9 mouse cellular contexts compared by ENCODE assay signal in the genomic region with DNA sequence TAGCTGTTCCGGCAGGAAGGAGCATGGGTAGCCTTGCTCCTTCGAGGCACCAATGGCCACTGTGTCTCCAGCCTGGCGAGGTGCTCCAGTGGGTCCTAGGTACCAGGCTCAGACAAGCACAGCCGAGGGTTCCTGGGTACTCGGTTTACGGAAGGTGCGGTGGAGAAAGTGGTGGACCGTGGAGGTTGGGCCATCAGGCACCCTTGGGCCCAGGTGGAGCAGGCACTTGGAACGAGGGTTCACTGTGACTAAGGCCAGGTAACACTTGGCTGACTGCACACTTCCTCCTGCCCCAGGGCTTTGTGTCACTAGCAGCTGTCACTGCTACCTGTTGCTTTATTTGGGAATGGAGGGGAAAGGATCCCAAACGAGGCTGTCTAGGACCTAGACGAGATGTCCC. TPM values are rescaled to one million over a fixed set of nuclear protein-coding genes. Genes with fewer than 3 reads are reported as not detected.
DNase-seq lines count a peak whose midpoint lies in the region; ATAC-seq and TF ChIP-seq lines count a peak whose summit lies in the region.
"Had no signal": no experiment of that assay in that cellular context is flagged by ENCODE, and none has a peak within 500 bp of the region (broad histone marks: within the 10 kb centered on the region; RNA-seq: fewer than 3 reads in every experiment).

No protein-coding gene starts in this region.

- peak overlapping the region; percentile 54 for H3K4me2 ChIP-seq in CH12.LX (ENCODE audit: insufficient read depth, low read depth, poor library complexity, severe bottlenecking)
- no peak overlapping the region; the same call in 1 of the 2 replicates for H3K4me2 ChIP-seq in kidney, embryonic 14.5 days (replicated peaks; ENCODE audit: low read depth, low read length)
- H3K4me2 ChIP-seq in hindbrain, postnatal 0 days (ENCODE audit: low read depth, low read length) = no peak overlapping the region

- no peak for TF ChIP-seq POLR2A in heart, adult 2 months (IDR thresholded peaks at IDR 0.05; ENCODE audit: insufficient read depth, low read depth, low read length)
- no peak for TF ChIP-seq POLR2A in CH12.LX (IDR thresholded peaks at IDR 0.05; ENCODE audit: low read depth, low read length)

- H3K4me1 ChIP-seq in heart, adult 2 months (ENCODE audit: control insufficient read depth, insufficient read depth, low read length) = peaks cover 20% of the 10 kb centered on the region
- H3K4me1 ChIP-seq in CH12.LX (ENCODE audit: control insufficient read depth in 1 of 2, insufficient read depth in 2 of 2) = peaks cover 19 to 54% of the 10 kb centered on the region in 2 experiments
- H3K4me1 ChIP-seq in kidney, embryonic 14.5 days (ENCODE audit: control insufficient read depth, insufficient read depth, low read length) = peaks cover 26% of the 10 kb centered on the region
- peaks cover 4% of the 10 kb centered on the region; the same call in 1 of the 2 replicates for H3K4me1 ChIP-seq in hindbrain, postnatal 0 days (ENCODE audit: insufficient read depth, low read length)

- peak overlapping the region; percentile 86 for H3K27ac ChIP-seq in heart, adult 2 months
- no peak overlapping the region for H3K27ac ChIP-seq in CH12.LX (ENCODE audit: insufficient read depth, low read depth)
- H3K27ac ChIP-seq in kidney, embryonic 14.5 days (ENCODE audit: low read depth, low read length) = no peak overlapping the region
- no peak overlapping the region for H3K27ac ChIP-seq in hindbrain, postnatal 0 days

- TF ChIP-seq CTCF in heart, adult 2 months (IDR thresholded peaks at IDR 0.05) = no peak
- TF ChIP-seq CTCF in CH12.LX (conservative IDR thresholded peaks at IDR 0.05 in 1 of 2, IDR thresholded peaks at IDR 0.05 in 1 of 2; ENCODE audit: low read depth in 2 of 2, low read length in 2 of 2) = no peak
- TF ChIP-seq CTCF in hindbrain, postnatal 0 days (IDR thresholded peaks at IDR 0.05; ENCODE audit: low read depth) = no peak

- WGBS in heart, adult 2 months = 64% methylated on average over 11 of the region's 11 CpGs
- 74% methylated on average over 11 of the region's 11 CpGs for WGBS in kidney, embryonic 14.5 days
- WGBS in hindbrain, postnatal 0 days = 72% methylated on average over 11 of the region's 11 CpGs

- dilution Hi-C loops in CH12.LX (cut with MboI; ENCODE audit: extremely low pct_ligation_motif_present, extremely low pct_unique_long_range_greater_than_20kb, low sequenced_read_pairs) = no loop called here

- H3K4me3 ChIP-seq in heart, adult 2 months = peak overlapping the region; percentile 52
- peak overlapping the region; percentile 26 to 43 (median 40) for H3K4me3 ChIP-seq in CH12.LX (replicated peaks in 1 of 3; ENCODE audit: low read depth in 2 of 3, low read length in 2 of 3, poor library complexity in 1 of 3)
- H3K4me3 ChIP-seq in kidney, embryonic 14.5 days (ENCODE audit: low read length) = peak overlapping the region; percentile 3; the same call in 1 of the 2 replicates
- no peak overlapping the region for H3K4me3 ChIP-seq in hindbrain, postnatal 0 days (ENCODE audit: low read length)

- TF ChIP-seq EP300 in heart, adult 2 months (IDR thresholded peaks at IDR 0.05; ENCODE audit: insufficient read depth, low read depth, low read length) = no peak
- TF ChIP-seq EP300 in CH12.LX (IDR thresholded peaks at IDR 0.05; ENCODE audit: low read length) = no peak

- intact Hi-C loops in heart, adult 2 months (cut with DNase I) = loop anchor here (2.0 kb wide), 1 partner anchor 15 kb away; no protein-coding TSS in a partner anchor

- ATAC-seq in kidney, embryonic 14.5 days (ENCODE audit: low FRiP score, low TSS enrichment) = no peak
- ATAC-seq in CD4-positive, CD25-positive, alpha-beta regulatory T cell, adult 4 months = no peak
- ATAC-seq in hindbrain, postnatal 0 days = no peak

- H3K27me3 ChIP-seq in heart, adult 2 months (ENCODE audit: control insufficient read depth, insufficient read depth, low read length) = no peaks in the 10 kb centered on the region
- H3K27me3 ChIP-seq in CH12.LX (replicated peaks) = no peaks in the 10 kb centered on the region
- H3K27me3 ChIP-seq in kidney, embryonic 14.5 days (ENCODE audit: control insufficient read depth, insufficient read depth, low read length) = no peaks in the 10 kb centered on the region; the same call in 1 of the 2 replicates
- H3K27me3 ChIP-seq in hindbrain, postnatal 0 days (ENCODE audit: insufficient read depth, low read length) = no peaks in the 10 kb centered on the region

- in situ Hi-C loops in CH12.LX (cut with MboI; ENCODE audit: low pct_ligation_motif_present, low pct_unique_long_range_greater_than_20kb, low sequenced_read_pairs) = loop anchor here (5.0 kb wide), 1 partner anchor 180 kb away; no protein-coding TSS in a partner anchor

- TF ChIP-seq RAD21 in CH12.LX (IDR thresholded peaks at IDR 0.05; ENCODE audit: low read depth, low read length) = no peak

- H3K79me2 ChIP-seq in heart, adult 2 months (replicated peaks; ENCODE audit: control insufficient read depth, insufficient read depth, low read length) = no peaks in the 10 kb centered on the region
- no peaks in the 10 kb centered on the region for H3K79me2 ChIP-seq in CH12.LX (replicated peaks; ENCODE audit: control insufficient read depth, extremely low read depth, insufficient read depth, poor library complexity, severe bottlenecking)

- H3K9ac ChIP-seq in heart, adult 2 months (ENCODE audit: low read depth, low read length) = peak overlapping the region; percentile 67
- no peak overlapping the region for H3K9ac ChIP-seq in CH12.LX (ENCODE audit: insufficient read depth, low read depth)
- H3K9ac ChIP-seq in kidney, embryonic 14.5 days (ENCODE audit: low read depth, low read length) = peak overlapping the region; percentile 13; the same call in 1 of the 2 replicates
- H3K9ac ChIP-seq in hindbrain, postnatal 0 days (replicated peaks; ENCODE audit: low read length) = no peak overlapping the region

- no peaks in the 10 kb centered on the region for H3K36me3 ChIP-seq in heart, adult 2 months (ENCODE audit: control insufficient read depth, insufficient read depth, low read length)
- H3K36me3 ChIP-seq in CH12.LX (replicated peaks in 1 of 2; ENCODE audit: control insufficient read depth in 1 of 2, insufficient read depth in 1 of 2, low read length in 1 of 2) = peaks cover 0 to 17% of the 10 kb centered on the region in 2 experiments
- no peaks in the 10 kb centered on the region for H3K36me3 ChIP-seq in kidney, embryonic 14.5 days (ENCODE audit: control insufficient read depth, insufficient read depth, low read length)
- H3K36me3 ChIP-seq in hindbrain, postnatal 0 days (ENCODE audit: insufficient read depth, low read length) = no peaks in the 10 kb centered on the region

- H3K9me3 ChIP-seq in CH12.LX (replicated peaks; ENCODE audit: low read length) = no peaks in the 10 kb centered on the region
- no peaks in the 10 kb centered on the region for H3K9me3 ChIP-seq in kidney, embryonic 14.5 days (ENCODE audit: control insufficient read depth, low read length)
- H3K9me3 ChIP-seq in hindbrain, postnatal 0 days (ENCODE audit: low read length) = no peaks in the 10 kb centered on the region

- DNase-seq in heart, adult 2 months = peak in 1 of 2 experiments; percentile 47
- no peak for DNase-seq in heart, adult 8-10 months (ENCODE audit: low spot score)
- DNase-seq in CH12.LX (ENCODE audit: extremely low read depth) = no peak
- peak; percentile 68 for DNase-seq in lung, postnatal 25 days (ENCODE audit: low spot score)
- no peak for DNase-seq in thymus, postnatal 4 days
- DNase-seq in hindbrain, postnatal 0 days (ENCODE audit: low spot score) = no peak
- DNase-seq: midbrain, embryonic 14.5 days had no signal

TF ChIP-seq in CH12.LX, 34 proteins besides CTCF, POLR2A, EP300 and RAD21 (continues in another document):
- 0 out of 2 replicates have a peak, but pooled peaks have one; percentile 0 for TF ChIP-seq MXI1 (IDR thresholded peaks at IDR 0.05; ENCODE audit: low read depth, low read length)
- no peak for TF ChIP-seq MEF2A (IDR thresholded peaks at IDR 0.05; ENCODE audit: borderline replicate concordance, low read depth, low read length)
- TF ChIP-seq MYC (IDR thresholded peaks at IDR 0.05; ENCODE audit: low read depth, low read length) = no peak
- no peak for TF ChIP-seq ZC3H11A (IDR thresholded peaks at IDR 0.05; ENCODE audit: low read depth, low read length)

RNA-seq across cellular contexts. Expression of a gene that starts 3.6 kb away (rescaled TPM):
- 1 to 10 TPM; 3.9 to 5.5 TPM for total RNA-seq in heart, adult 2 months (2021)
- 7.2 and 7.8 TPM in 2 replicates for polyA plus RNA-seq in heart, adult 2 months (2012; rRNA removed)
- 1 to 10 TPM; 3.4 to 7.6 (median 5.8) TPM for total RNA-seq in heart, adult 8-10 months (2022)
- total RNA-seq in CH12.LX (2012; rRNA removed) (0.46 and 0.47 TPM in 2 replicates), CH12.LX (2014; rRNA removed) (0.12 and 0.15 TPM in 2 replicates)
- 2.9 and 3.0 TPM in 2 replicates for polyA plus RNA-seq in CH12.LX (2012; ENCODE audit: insufficient read length, low read depth)
- polyA plus RNA-seq in kidney, embryonic 14.5 days (2014; fragmentation: Nextera tagmentation; extraction: Ambion mirVana) = 0.71 and 1.2 TPM in 2 replicates
- 10 to 100 TPM; 16.7 to 26.0 TPM for polyA plus RNA-seq in CD4-positive, CD25-positive, alpha-beta regulatory T cell, adult 4 months (2017; shearing (Covaris generic))
- not detected in 2 replicates for total RNA-seq in hindbrain, postnatal 0 days (2014; rRNA removed)
- 0.29 and 0.45 TPM in 2 replicates for polyA plus RNA-seq in hindbrain, postnatal 0 days (2015; fragmentation: Nextera tagmentation; extraction: Ambion mirVana)
- polyA plus RNA-seq: midbrain, embryonic 14.5 days had no signal

RNA-seq across cellular contexts. Expression of a gene that starts 9.0 kb away (rescaled TPM):
- total RNA-seq in heart, adult 2 months (2021) = not detected
- not detected in 2 replicates for polyA plus RNA-seq in heart, adult 2 months (2012; rRNA removed)
- not detected for total RNA-seq in heart, adult 8-10 months (2022)
- not detected in 2 replicates for total RNA-seq in CH12.LX (2012; rRNA removed)
- total RNA-seq in CH12.LX (2014; rRNA removed) = not detected in 2 replicates
- polyA plus RNA-seq in CH12.LX (2012; ENCODE audit: insufficient read length, low read depth) = not detected in 2 replicates
- polyA plus RNA-seq in kidney, embryonic 14.5 days (2014; fragmentation: Nextera tagmentation; extraction: Ambion mirVana) = 4.6 and 5.0 TPM in 2 replicates
- polyA plus RNA-seq in CD4-positive, CD25-positive, alpha-beta regulatory T cell, adult 4 months (2017; shearing (Covaris generic)) = not detected
- 70.9 and 73.3 TPM in 2 replicates for total RNA-seq in hindbrain, postnatal 0 days (2014; rRNA removed)
- 53.9 and 61.5 TPM in 2 replicates for polyA plus RNA-seq in hindbrain, postnatal 0 days (2015; fragmentation: Nextera tagmentation; extraction: Ambion mirVana)

RNA-seq across cellular contexts. Expression of a gene that starts 42.8 kb away (rescaled TPM):
- 100 to 1,000 TPM; 110 to 118 TPM for total RNA-seq in heart, adult 2 months (2021)
- polyA plus RNA-seq in heart, adult 2 months (2012; rRNA removed) = 83.8 and 99.1 TPM in 2 replicates
- total RNA-seq in heart, adult 8-10 months (2022) = 100 to 1,000 TPM; 102 to 129 (median 123) TPM
- 8.7 and 12.3 TPM in 2 replicates for total RNA-seq in CH12.LX (2012; rRNA removed)
- 4.5 and 5.1 TPM in 2 replicates for total RNA-seq in CH12.LX (2014; rRNA removed)
- polyA plus RNA-seq in CH12.LX (2012; ENCODE audit: insufficient read length, low read depth) = 4.2 and 4.4 TPM in 2 replicates
- 10.8 and 12.1 TPM in 2 replicates for polyA plus RNA-seq in kidney, embryonic 14.5 days (2014; fragmentation: Nextera tagmentation; extraction: Ambion mirVana)
- 1 to 10 TPM; 4.5 to 5.6 TPM for polyA plus RNA-seq in CD4-positive, CD25-positive, alpha-beta regulatory T cell, adult 4 months (2017; shearing (Covaris generic))
- total RNA-seq in hindbrain, postnatal 0 days (2014; rRNA removed) = 36.6 and 37.2 TPM in 2 replicates
- 20.0 TPM in 2 replicates for polyA plus RNA-seq in hindbrain, postnatal 0 days (2015; fragmentation: Nextera tagmentation; extraction: Ambion mirVana)

Comparison
In these comparisons a context has a peak if more than half of its experiments do, and no peak if none do; other contexts are left out.
1. H3K9ac ChIP-seq: peak in heart, adult 2 months (single experiment) and kidney, embryonic 14.5 days (single experiment); none in CH12.LX (single experiment) and hindbrain, postnatal 0 days (single experiment).